Mouse (Mus musculus) heart, adult 2 months (tissue): Measurements from ENCODE around the gene Popdc2.

Experiments used
- CTCF ChIP-seq: fragments of 200-600 bp; IDR thresholded peaks from 2 replicates; pipeline ENCODE4 v1.8.1; 2022; ENCODE audit warnings: antibody characterized with exemption, mild to moderate bottlenecking, moderate library complexity
- POLR2A ChIP-seq: fragments of 200-500 bp; IDR thresholded peaks from 2 replicates; pipeline ENCODE4 v1.6.1; 2011; ENCODE audit warnings: mild to moderate bottlenecking, low read depth, low read length, control low read depth; ENCODE audit not compliant: insufficient read depth

- TF ChIP-seq CTCF: no peak
- no peak for TF ChIP-seq POLR2A
Measured at GRCm38 (mm10) chr16:38394191-38394618, 32.2 kb downstream of the Popdc2 start.
